Mouse (Mus musculus) hindbrain, embryonic 13.5 days (tissue): Measurements from ENCODE around the gene E130116L18Rik. TPM values are rescaled to one million over a fixed set of nuclear protein-coding genes. Genes with fewer than 3 reads are reported as not detected.
"Not testable (repeated sequence)": the region's sequence is repeated elsewhere in the genome, so short reads cannot be mapped to it uniquely, and the experiment has no call there.

Experiments
- ATAC-seq: fragments of 200-750 bp; cut with Nextera tagmentation; 2 replicates; pipeline ENCODE4 v1.8.0; 2017; ENCODE audit warnings: moderate TSS enrichment; ENCODE audit not compliant: low FRiP score
- H3K27ac ChIP-seq: fragments of 300-500 bp; sonication (generic); 2 replicates; pipeline ENCODE4 v1.5.1; 2015; ENCODE audit warnings: inconsistent platforms, mild to moderate bottlenecking, moderate library complexity
- H3K27me3 ChIP-seq: fragments of 300-500 bp; sonication (generic); 2 replicates; pipeline ENCODE4 v1.6.1; 2015; ENCODE audit warnings: mild to moderate bottlenecking, inconsistent platforms
- H3K36me3 ChIP-seq: fragments of 300-500 bp; sonication (generic); 2 replicates; pipeline ENCODE4 v1.6.1; 2015; ENCODE audit warnings: mild to moderate bottlenecking, inconsistent platforms
- H3K4me1 ChIP-seq: fragments of 300-500 bp; sonication (generic); replicated peaks from 2 replicates; pipeline ENCODE4 v1.6.1; 2015; ENCODE audit warnings: inconsistent platforms
- H3K4me2 ChIP-seq: fragments of 300-500 bp; sonication (generic); 2 replicates; pipeline ENCODE4 v1.6.1; 2015; ENCODE audit warnings: inconsistent platforms, mild to moderate bottlenecking, moderate library complexity
- H3K4me3 ChIP-seq: fragments of 300-500 bp; sonication (generic); 2 replicates; pipeline ENCODE4 v1.5.1; 2015; ENCODE audit warnings: mild to moderate bottlenecking, inconsistent platforms
- H3K9ac ChIP-seq: fragments of 300-500 bp; sonication (generic); 2 replicates; pipeline ENCODE4 v1.6.1; 2015; ENCODE audit warnings: mild to moderate bottlenecking, inconsistent platforms
- H3K9me3 ChIP-seq: fragments of 300-500 bp; sonication (generic); 2 replicates; pipeline ENCODE4 v1.6.1; 2016; ENCODE audit warnings: inconsistent platforms
- WGBS: fragments of 180-500 bp; shearing (Covaris S2); methylation state at CpG from one replicate; pipeline ENCODE4 v1.1.7; 2015; 5-methylcytosine and 5-hydroxymethylcytosine counted together
- polyA plus RNA-seq: library from polyadenylated mRNA; unstranded; fragments of >200 nt; fragmentation: Nextera tagmentation; extraction: Ambion mirVana; gene quantifications from 2 replicates; pipeline ENCODE4 v1.2.1, GENCODE M21; 2015

The E130116L18Rik gene
- polyA plus RNA-seq, 1 experiment from 2014 or later, result not detected

GRCm38 (mm10) chr5:25224377-25224776, 1.4 kb upstream of the E130116L18Rik start:
- H3K9me3 ChIP-seq, H3K27ac ChIP-seq, ATAC-seq, H3K27me3 ChIP-seq: not testable (repeated sequence)
- peaks cover 17% of the 10 kb centered on the region for H3K4me1 ChIP-seq
- 100% methylated on average over 1 of the region's 1 CpGs for WGBS
- peaks cover 13% of the 10 kb centered on the region for H3K36me3 ChIP-seq
- H3K9ac ChIP-seq, result 0 out of 2 replicates have a peak overlapping the region, but pooled peaks have one; percentile 35
- peak overlapping the region; percentile 69 for H3K4me2 ChIP-seq
- 0 out of 2 replicates have a peak overlapping the region, but pooled peaks have one; percentile 67 for H3K4me3 ChIP-seq

- no peak for ATAC-seq
- no peaks in the 10 kb centered on the region for H3K27me3 ChIP-seq
- peak within 1 kb of the TSS; percentile 69 for H3K4me2 ChIP-seq
- H3K9ac ChIP-seq, result peak within 1 kb of the TSS; percentile 86
- peak within 1 kb of the TSS; percentile 94 for H3K27ac ChIP-seq
- no peaks in the 10 kb centered on the region for H3K9me3 ChIP-seq
- H3K4me3 ChIP-seq, result peak within 1 kb of the TSS; percentile 67
- H3K36me3 ChIP-seq, result no peaks in the 10 kb centered on the region
- peaks cover 17% of the 10 kb centered on the region for H3K4me1 ChIP-seq
- WGBS, result 79% methylated on average over 3 of the region's 3 CpGs
Measured at GRCm38 (mm10) chr5:25221604-25222003, 1.3 kb downstream of the E130116L18Rik start, which contains the start of gene Galnt11. TSS of gene Galnt11 (plus strand) at chr5:25221904.

GRCm38 (mm10) chr5:25215006-25215405, 7.9 kb downstream of the E130116L18Rik start:
- Histone ChIP-seq H3K36me3 (no peaks in the 10 kb centered on the region), H3K27me3 (no peaks in the 10 kb centered on the region), H3K4me1 (no peaks in the 10 kb centered on the region), H3K9me3 (no peaks in the 10 kb centered on the region), H3K27ac (no peak overlapping the region), H3K9ac (no peak overlapping the region), H3K4me3 (no peak overlapping the region), H3K4me2 (no peak overlapping the region)
- no peak for ATAC-seq
- 91% methylated on average over 6 of the region's 6 CpGs for WGBS

GRCm38 (mm10) chr5:25213216-25213615, 9.7 kb downstream of the E130116L18Rik start:
- not testable (repeated sequence) for ATAC-seq, H3K4me2 ChIP-seq, H3K4me3 ChIP-seq, H3K9ac ChIP-seq, H3K27me3 ChIP-seq, H3K27ac ChIP-seq, H3K36me3 ChIP-seq, H3K9me3 ChIP-seq, H3K4me1 ChIP-seq

- no peak for ATAC-seq
- Histone ChIP-seq H3K9me3 (no peaks in the 10 kb centered on the region), H3K9ac (no peak overlapping the region), H3K4me3 (no peak overlapping the region), H3K36me3 (no peaks in the 10 kb centered on the region), H3K4me1 (no peaks in the 10 kb centered on the region), H3K27me3 (no peaks in the 10 kb centered on the region), H3K4me2 (no peak overlapping the region), H3K27ac (no peak overlapping the region)
- 72% methylated on average over 1 of the region's 1 CpGs for WGBS
Measured at GRCm38 (mm10) chr5:25211872-25212271, 11.1 kb downstream of the E130116L18Rik start.

- WGBS, result 85% methylated on average over 2 of the region's 2 CpGs
- no peak overlapping the region for H3K9ac ChIP-seq
- ATAC-seq, result no peak
Measured at GRCm38 (mm10) chr5:25190521-25190920, 32.4 kb downstream of the E130116L18Rik start.

DNA sequence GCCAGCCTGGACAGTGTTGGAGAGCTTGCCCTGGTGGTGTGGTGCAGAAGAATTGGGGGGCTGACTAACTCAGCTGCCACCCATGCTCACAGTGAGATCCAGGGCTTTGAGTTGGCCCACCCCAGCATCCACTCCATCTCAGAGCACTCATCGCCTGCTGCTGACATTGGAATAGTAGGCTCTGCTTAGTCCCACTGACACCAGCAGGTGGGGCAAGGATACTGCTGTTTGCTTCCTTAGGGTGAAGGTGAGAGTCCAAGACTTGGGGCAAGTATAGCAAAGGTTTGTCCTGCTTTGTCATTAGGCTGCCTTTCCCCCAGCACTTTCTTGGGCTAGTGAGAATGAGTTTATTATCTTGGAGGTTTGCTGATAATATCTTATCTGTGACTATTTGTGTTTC, 34.2 kb downstream of the E130116L18Rik start:
- H3K36me3 ChIP-seq, result no peaks in the 10 kb centered on the region
- no peaks in the 10 kb centered on the region for H3K9me3 ChIP-seq
- H3K4me3 ChIP-seq, result no peak overlapping the region
- H3K27ac ChIP-seq, result no peak overlapping the region
- no peak for ATAC-seq
- 78% methylated on average over 1 of the region's 1 CpGs for WGBS
- no peaks in the 10 kb centered on the region for H3K27me3 ChIP-seq
- no peak overlapping the region for H3K9ac ChIP-seq
- no peaks in the 10 kb centered on the region for H3K4me1 ChIP-seq
- H3K4me2 ChIP-seq, result no peak overlapping the region

More at GRCm38 (mm10) chr5:25190521-25190920, 32.4 kb downstream of the E130116L18Rik start:
- H3K27me3 ChIP-seq, result no peaks in the 10 kb centered on the region
- H3K27ac ChIP-seq, result no peak overlapping the region
- no peaks in the 10 kb centered on the region for H3K9me3 ChIP-seq
- H3K4me3 ChIP-seq, result no peak overlapping the region
- H3K4me1 ChIP-seq, result no peaks in the 10 kb centered on the region
- H3K4me2 ChIP-seq, result no peak overlapping the region
- H3K36me3 ChIP-seq, result no peaks in the 10 kb centered on the region

DNA sequence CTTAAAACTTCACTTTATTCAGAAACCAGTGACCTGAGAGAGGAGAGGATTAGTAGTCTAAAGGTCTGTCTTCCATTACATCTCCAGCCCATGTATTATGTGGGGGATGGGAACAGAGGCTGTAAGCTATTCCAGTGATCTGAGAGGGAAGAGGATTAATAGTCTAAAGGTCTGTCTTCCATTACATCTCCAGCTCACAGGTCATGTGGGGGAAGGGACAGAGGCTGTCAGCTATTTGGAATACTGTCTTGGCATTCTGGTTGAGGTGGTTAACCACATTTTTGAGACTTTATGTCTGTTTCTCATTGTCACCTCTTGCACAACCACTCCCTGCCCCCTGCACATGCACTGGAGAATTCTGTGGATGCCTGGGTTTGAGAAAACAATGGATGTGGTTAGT, 35.2 kb downstream of the E130116L18Rik start:
- no peaks in the 10 kb centered on the region for H3K4me1 ChIP-seq
- no peak overlapping the region for H3K4me3 ChIP-seq
- H3K36me3 ChIP-seq, result no peaks in the 10 kb centered on the region
- H3K9me3 ChIP-seq, result no peaks in the 10 kb centered on the region
- no peak overlapping the region for H3K27ac ChIP-seq
- H3K4me2 ChIP-seq, result no peak overlapping the region
- ATAC-seq, result no peak
- H3K27me3 ChIP-seq, result no peaks in the 10 kb centered on the region
- H3K9ac ChIP-seq, result no peak overlapping the region

DNA sequence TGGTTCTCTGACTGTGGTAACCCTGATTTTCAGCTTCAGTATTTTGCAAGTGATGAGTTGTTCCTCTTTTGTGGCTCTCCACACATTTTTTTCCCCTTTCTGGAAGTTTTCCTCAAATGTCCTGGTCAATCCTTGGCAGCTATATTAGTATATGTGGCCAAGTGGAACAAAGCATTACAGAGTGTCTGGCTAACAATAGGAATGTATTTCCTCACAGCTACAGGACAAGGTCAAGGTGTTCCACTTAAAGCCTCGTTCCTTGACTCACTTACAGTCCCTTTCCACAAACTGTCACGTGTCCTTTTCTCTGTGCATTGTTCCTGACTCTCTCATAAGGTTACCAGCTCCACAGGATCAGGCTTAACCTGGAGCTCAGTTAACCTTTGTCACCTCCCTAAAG, 38.4 kb downstream of the E130116L18Rik start:
- no peaks in the 10 kb centered on the region for H3K27me3 ChIP-seq
- H3K4me3 ChIP-seq, result no peak overlapping the region
- H3K4me1 ChIP-seq, result no peaks in the 10 kb centered on the region
- no peak overlapping the region for H3K4me2 ChIP-seq
- no peak overlapping the region for H3K9ac ChIP-seq
- H3K27ac ChIP-seq, result no peak overlapping the region
- no peaks in the 10 kb centered on the region for H3K9me3 ChIP-seq
- no peak for ATAC-seq
- 43% methylated on average over 2 of the region's 2 CpGs for WGBS
- H3K36me3 ChIP-seq, result no peaks in the 10 kb centered on the region

- H3K4me1 ChIP-seq, result no peaks in the 10 kb centered on the region
- no peak for ATAC-seq
- no peak overlapping the region for H3K27ac ChIP-seq
- no peaks in the 10 kb centered on the region for H3K27me3 ChIP-seq
- 74% methylated on average over 4 of the region's 4 CpGs for WGBS
- no peaks in the 10 kb centered on the region for H3K36me3 ChIP-seq
- H3K4me2 ChIP-seq, result no peak overlapping the region
- no peaks in the 10 kb centered on the region for H3K9me3 ChIP-seq
- no peak overlapping the region for H3K9ac ChIP-seq
- no peak overlapping the region for H3K4me3 ChIP-seq
Measured at GRCm38 (mm10) chr5:25183595-25183994, 39.4 kb downstream of the E130116L18Rik start.

- Histone ChIP-seq H3K4me2 (no peak within 1 kb of the TSS), H3K9ac (no peak within 1 kb of the TSS), H3K4me3 (no peak within 1 kb of the TSS), H3K9me3 (no peaks in the 10 kb centered on the region), H3K36me3 (no peaks in the 10 kb centered on the region), H3K4me1 (no peaks in the 10 kb centered on the region), H3K27me3 (no peaks in the 10 kb centered on the region), H3K27ac (no peak within 1 kb of the TSS)
- WGBS, result 91% methylated on average over 1 of the region's 1 CpGs
- ATAC-seq, result no peak
Measured at GRCm38 (mm10) chr5:25181004-25181531, 41.9 kb downstream of the E130116L18Rik start, which contains the start of gene Galntl5. TSS of gene Galntl5 (plus strand) at chr5:25181460.

- WGBS, result 98% methylated on average over 3 of the region's 3 CpGs
- H3K27me3 ChIP-seq, result no peaks in the 10 kb centered on the region
- no peak for ATAC-seq
- no peak overlapping the region for H3K4me2 ChIP-seq
- no peak overlapping the region for H3K4me3 ChIP-seq
- no peak overlapping the region for H3K27ac ChIP-seq
- H3K4me1 ChIP-seq, result no peaks in the 10 kb centered on the region
- no peaks in the 10 kb centered on the region for H3K36me3 ChIP-seq
- H3K9me3 ChIP-seq, result no peaks in the 10 kb centered on the region
- no peak overlapping the region for H3K9ac ChIP-seq
Measured at GRCm38 (mm10) chr5:25179936-25180488, 42.9 kb downstream of the E130116L18Rik start.

DNA sequence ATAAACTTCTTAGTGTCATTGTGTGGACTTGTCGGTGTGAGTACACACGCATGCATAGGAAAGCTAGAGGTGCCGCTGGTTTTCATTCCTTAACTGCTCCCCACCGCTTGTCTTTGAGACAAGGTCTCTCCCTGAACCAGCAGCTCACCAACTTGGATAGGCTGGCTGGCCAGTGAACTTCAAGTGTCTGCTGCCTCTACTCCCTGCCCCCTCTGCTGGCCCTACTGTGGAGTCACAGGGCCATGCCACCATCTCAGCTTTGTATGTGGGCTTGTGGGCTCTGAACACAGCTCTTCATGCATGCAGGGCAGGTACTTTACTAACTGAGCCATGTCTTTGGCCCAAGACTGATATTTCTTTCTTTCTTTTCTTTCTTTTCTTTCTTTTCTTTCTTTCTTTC, 43.7 kb downstream of the E130116L18Rik start:
- 95% methylated on average over 4 of the region's 4 CpGs for WGBS
- Histone ChIP-seq H3K9ac (no peak overlapping the region), H3K36me3 (no peaks in the 10 kb centered on the region), H3K27ac (no peak overlapping the region), H3K27me3 (no peaks in the 10 kb centered on the region), H3K4me1 (no peaks in the 10 kb centered on the region), H3K4me2 (no peak overlapping the region), H3K9me3 (no peaks in the 10 kb centered on the region), H3K4me3 (no peak overlapping the region)
- ATAC-seq, result no peak
